Mouse (Mus musculus): ENCODE results near the gene Ciart. TPM values are rescaled to one million over a fixed set of nuclear protein-coding genes. Genes with fewer than 3 reads are reported as not detected.

Gene Ciart
- polyA plus RNA-seq, 1 experiment from 2014 or later, result 1.1 TPM

DNA sequence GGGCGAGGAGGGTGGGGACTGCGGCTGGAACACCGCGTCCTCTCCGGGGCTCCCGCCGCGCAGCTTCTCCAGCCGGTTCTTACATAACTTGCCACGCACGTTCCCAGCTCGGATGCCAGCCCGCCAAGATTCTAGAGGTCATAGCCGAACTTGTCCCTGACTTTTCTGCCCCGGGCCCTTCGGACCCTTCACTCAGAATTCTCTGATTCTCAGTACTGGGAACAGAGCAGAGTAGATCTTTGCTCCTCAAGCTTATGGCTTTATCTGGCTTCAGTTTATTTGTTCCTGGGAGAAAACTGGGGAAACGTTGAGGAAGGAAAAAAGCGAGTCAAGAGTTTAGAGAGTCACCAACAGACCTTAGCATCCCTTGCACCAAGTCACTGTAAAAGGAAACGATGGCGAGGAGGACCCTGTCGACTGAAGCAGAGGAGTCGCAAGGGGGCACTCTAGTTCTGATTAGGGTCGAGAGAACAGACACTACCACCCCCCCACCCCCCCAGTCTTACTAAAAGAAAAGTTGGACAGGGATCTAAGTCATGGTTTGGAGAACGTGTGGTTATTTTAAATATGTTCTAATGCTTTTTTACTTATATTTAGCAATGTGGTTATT is 870 bp upstream of the Ciart start:
- peak overlapping the region; percentile 5; the same call in 1 of the 2 replicates for H3K9ac ChIP-seq (ENCODE audit: low read depth, low read length)

DNA sequence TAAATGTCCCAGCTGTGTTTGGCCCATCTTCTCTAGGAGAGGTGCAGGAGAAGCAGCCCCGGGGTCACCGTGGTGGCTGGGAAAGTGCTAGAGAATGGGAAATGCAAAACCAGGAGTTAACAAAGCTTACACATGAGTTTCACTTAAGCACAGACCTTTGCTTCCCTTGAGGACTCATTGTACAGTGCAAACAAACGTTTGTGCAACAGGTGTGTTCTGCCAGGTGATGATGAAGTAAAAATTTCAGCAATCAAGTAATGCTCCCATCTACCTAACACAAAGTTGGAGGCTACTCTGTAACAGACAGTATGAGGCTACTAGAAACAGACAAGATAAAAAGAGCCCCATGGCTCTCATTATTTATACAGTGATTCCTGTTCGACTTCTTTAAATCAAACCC is 3.0 kb downstream of the Ciart start:
- H3K9ac ChIP-seq (ENCODE audit: low read depth, low read length), result no peak overlapping the region
- ATAC-seq (replicated peaks; ENCODE audit: low FRiP score, low read depth) (no peak), DNase-seq (ENCODE audit: low spot score) (no peak)
- peaks cover 6% of the 10 kb centered on the region; the same call in 1 of the 2 replicates for H3K4me1 ChIP-seq (replicated peaks; ENCODE audit: insufficient read depth, low read length)
- no peaks in the 10 kb centered on the region for H3K36me3 ChIP-seq (ENCODE audit: insufficient read depth, low read length)
- no peak overlapping the region for H3K4me3 ChIP-seq (replicated peaks; ENCODE audit: low read depth, low read length)
- H3K4me2 ChIP-seq (ENCODE audit: low read length), result no peak overlapping the region
- 91% methylated on average over 4 of the region's 4 CpGs for WGBS
- no peaks in the 10 kb centered on the region for H3K27me3 ChIP-seq (ENCODE audit: insufficient read depth, low read length)
- no peaks in the 10 kb centered on the region for H3K9me3 ChIP-seq (replicated peaks; ENCODE audit: low read length)
- no peak overlapping the region for H3K27ac ChIP-seq
- no peak for TF ChIP-seq CTCF (IDR thresholded peaks at IDR 0.05; ENCODE audit: low read depth)

More for the DNA sequence above, 870 bp upstream of the Ciart start:
- no peaks in the 10 kb centered on the region for H3K9me3 ChIP-seq (replicated peaks; ENCODE audit: low read length)
- H3K4me1 ChIP-seq (replicated peaks; ENCODE audit: insufficient read depth, low read length), result peaks cover 6% of the 10 kb centered on the region; the same call in 1 of the 2 replicates
- WGBS, result 3% methylated on average over 24 of the region's 24 CpGs
- peak overlapping the region; percentile 97 for H3K4me2 ChIP-seq (ENCODE audit: low read length)
- peak; percentile 71 for TF ChIP-seq CTCF (IDR thresholded peaks at IDR 0.05; ENCODE audit: low read depth)
- peak overlapping the region; percentile 26 for H3K4me3 ChIP-seq (replicated peaks; ENCODE audit: low read depth, low read length)
- DNase-seq (ENCODE audit: low spot score) (peak; percentile 93), ATAC-seq (replicated peaks; ENCODE audit: low FRiP score, low read depth) (no peak)
- 0 out of 2 replicates have a peak, but pooled peaks cover 3% of the 10 kb centered on the region for H3K36me3 ChIP-seq (ENCODE audit: insufficient read depth, low read length)
- H3K27me3 ChIP-seq (ENCODE audit: insufficient read depth, low read length), result no peaks in the 10 kb centered on the region
- H3K27ac ChIP-seq, result 0 out of 2 replicates have a peak overlapping the region, but pooled peaks have one; percentile 0

DNA sequence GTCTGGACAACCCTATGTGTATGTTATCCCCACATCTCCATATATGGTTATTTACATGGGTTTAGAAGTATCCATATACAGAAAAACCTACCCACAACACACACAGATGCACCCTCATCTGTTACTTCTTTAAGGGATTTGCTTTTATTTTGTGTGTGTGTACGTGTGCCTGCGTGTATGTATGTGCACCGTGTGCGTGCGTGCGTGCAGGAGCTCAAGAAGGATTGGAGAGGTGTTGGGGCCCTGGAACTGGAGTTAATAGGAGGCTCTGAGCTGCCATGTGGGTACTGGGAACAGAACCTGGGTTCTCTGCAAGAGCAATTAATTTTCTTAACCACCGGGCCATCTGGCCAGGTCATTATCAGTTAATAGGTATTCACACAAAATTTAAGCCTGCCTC is 10.0 kb downstream of the Ciart start:
- H3K36me3 ChIP-seq (ENCODE audit: insufficient read depth, low read length), result peaks cover 7% of the 10 kb centered on the region; the same call in 1 of the 2 replicates
- TF ChIP-seq CTCF (IDR thresholded peaks at IDR 0.05; ENCODE audit: low read depth), result no peak
- no peak overlapping the region for H3K27ac ChIP-seq
- 62% methylated on average over 7 of the region's 7 CpGs for WGBS
- peak overlapping the region; percentile 46 for H3K4me2 ChIP-seq (ENCODE audit: low read length)
- H3K9ac ChIP-seq (ENCODE audit: low read depth, low read length), result peak overlapping the region; percentile 80; the same call in 1 of the 2 replicates
- ATAC-seq (replicated peaks; ENCODE audit: low FRiP score, low read depth), result no peak
- H3K27me3 ChIP-seq (ENCODE audit: insufficient read depth, low read length), result no peaks in the 10 kb centered on the region
- no peaks in the 10 kb centered on the region; the same call in 1 of the 2 replicates for H3K4me1 ChIP-seq (replicated peaks; ENCODE audit: insufficient read depth, low read length)
- peak overlapping the region; percentile 61 for H3K4me3 ChIP-seq (replicated peaks; ENCODE audit: low read depth, low read length)
- no peaks in the 10 kb centered on the region for H3K9me3 ChIP-seq (replicated peaks; ENCODE audit: low read length)
- DNase-seq (ENCODE audit: low spot score), result no peak

DNA sequence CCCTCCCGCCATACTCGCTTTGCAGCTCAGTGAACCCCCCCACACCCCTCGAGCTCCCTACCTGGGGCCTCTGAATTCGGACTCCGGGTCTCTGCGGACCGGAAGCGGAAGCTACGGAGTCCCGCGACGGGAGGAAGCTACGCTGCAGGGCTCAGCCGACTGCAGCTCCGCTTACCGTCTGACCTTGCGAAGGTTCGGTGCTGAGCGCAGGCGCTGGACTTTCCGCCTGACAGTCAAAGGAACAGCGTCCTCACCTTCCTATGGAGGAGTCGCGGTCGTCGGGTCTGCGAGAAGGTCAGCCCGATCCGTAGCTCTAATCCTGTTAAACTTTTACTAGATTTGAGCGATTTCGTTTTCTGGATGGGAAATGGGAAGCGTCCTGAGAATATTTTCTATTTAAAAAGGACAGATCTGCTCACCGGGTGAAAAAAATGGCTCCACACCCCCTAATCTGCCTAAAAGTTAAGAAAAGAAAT is 10.6 kb downstream of the Ciart start, which contains the start of gene Mrps21:
Gene Mrps21 (minus strand): TSS at position 128 of the 476 bp plus-strand sequence.
- ATAC-seq (replicated peaks; ENCODE audit: low FRiP score, low read depth), result peak; percentile 95
- 0% methylated on average over 33 of the region's 33 CpGs for WGBS
- peak within 1 kb of the TSS; percentile 61 for H3K4me3 ChIP-seq (replicated peaks; ENCODE audit: low read depth, low read length)

DNA sequence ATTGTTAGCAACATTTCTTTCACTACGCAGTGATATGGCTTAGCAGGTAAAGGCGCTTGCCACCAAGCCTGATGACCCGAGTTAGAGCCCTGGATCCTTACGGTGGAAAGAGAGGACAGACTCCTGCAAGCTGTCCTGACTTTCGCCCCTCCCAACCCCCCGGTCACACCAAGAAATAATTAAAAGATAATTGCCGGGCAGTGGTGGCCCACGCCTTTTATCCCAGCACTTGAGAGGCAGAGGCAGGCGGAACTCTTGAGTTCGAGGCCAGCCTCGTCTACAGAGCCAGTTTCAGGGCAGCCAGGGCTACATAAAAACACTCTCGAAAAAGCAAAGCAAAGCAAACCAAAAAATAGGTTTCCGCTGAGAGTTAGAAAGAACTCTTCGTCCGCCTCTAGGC is 11.1 kb downstream of the Ciart start:
- Histone ChIP-seq H3K36me3 (ENCODE audit: insufficient read depth, low read length) (peaks cover 12% of the 10 kb centered on the region; the same call in 1 of the 2 replicates), H3K4me3 (replicated peaks; ENCODE audit: low read depth, low read length) (peak overlapping the region; percentile 61), H3K27me3 (ENCODE audit: insufficient read depth, low read length) (no peaks in the 10 kb centered on the region), H3K4me1 (replicated peaks; ENCODE audit: insufficient read depth, low read length) (no peaks in the 10 kb centered on the region; the same call in 1 of the 2 replicates), H3K27ac (peak overlapping the region; percentile 78), H3K9ac (ENCODE audit: low read depth, low read length) (peak overlapping the region; percentile 80), H3K9me3 (replicated peaks; ENCODE audit: low read length) (no peaks in the 10 kb centered on the region), H3K4me2 (ENCODE audit: low read length) (peak overlapping the region; percentile 46)
- DNase-seq (ENCODE audit: low spot score) (no peak), ATAC-seq (replicated peaks; ENCODE audit: low FRiP score, low read depth) (peak; percentile 1; the same call in 1 of the 2 replicates)
- no peak for TF ChIP-seq CTCF (IDR thresholded peaks at IDR 0.05; ENCODE audit: low read depth)
- WGBS, result 4% methylated on average over 15 of the region's 15 CpGs

More for the DNA sequence above, 10.6 kb downstream of the Ciart start, which contains the start of gene Mrps21:
- DNase-seq (ENCODE audit: low spot score), result peak; percentile 93
- Histone ChIP-seq H3K9me3 (replicated peaks; ENCODE audit: low read length) (no peaks in the 10 kb centered on the region), H3K27ac (peak within 1 kb of the TSS; percentile 78), H3K36me3 (ENCODE audit: insufficient read depth, low read length) (peaks cover 9% of the 10 kb centered on the region; the same call in 1 of the 2 replicates), H3K9ac (ENCODE audit: low read depth, low read length) (peak within 1 kb of the TSS; percentile 80), H3K4me2 (ENCODE audit: low read length) (peak within 1 kb of the TSS; percentile 46), H3K4me1 (replicated peaks; ENCODE audit: insufficient read depth, low read length) (no peaks in the 10 kb centered on the region; the same call in 1 of the 2 replicates), H3K27me3 (ENCODE audit: insufficient read depth, low read length) (no peaks in the 10 kb centered on the region)
- TF ChIP-seq CTCF (IDR thresholded peaks at IDR 0.05; ENCODE audit: low read depth), result no peak

DNA sequence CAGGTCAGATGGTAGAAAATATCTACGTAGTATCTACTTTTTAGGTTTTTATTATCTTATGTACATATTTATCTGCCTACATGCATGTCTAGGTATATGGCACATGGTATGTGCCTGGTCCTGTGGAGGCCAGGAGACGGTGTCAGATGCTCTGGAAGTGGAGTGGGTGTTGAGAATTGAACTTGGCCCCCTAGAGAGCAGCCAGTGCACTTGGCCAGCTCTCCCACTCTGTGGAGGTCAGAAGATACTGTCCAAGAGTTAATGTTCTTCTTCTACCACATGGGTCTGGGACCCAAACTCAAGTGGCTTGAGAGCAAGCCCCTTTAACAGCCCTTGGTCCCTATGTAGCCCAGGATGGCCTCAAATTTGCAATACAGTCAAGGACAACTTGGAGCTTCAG is 14.6 kb downstream of the Ciart start:
- H3K27me3 ChIP-seq (ENCODE audit: insufficient read depth, low read length), result no peaks in the 10 kb centered on the region
- no peak overlapping the region for H3K27ac ChIP-seq
- H3K9me3 ChIP-seq (replicated peaks; ENCODE audit: low read length), result no peaks in the 10 kb centered on the region
- ATAC-seq (replicated peaks; ENCODE audit: low FRiP score, low read depth) (no peak), DNase-seq (ENCODE audit: low spot score) (no peak)
- peaks cover 19% of the 10 kb centered on the region; the same call in 1 of the 2 replicates for H3K36me3 ChIP-seq (ENCODE audit: insufficient read depth, low read length)
- TF ChIP-seq CTCF (IDR thresholded peaks at IDR 0.05; ENCODE audit: low read depth), result no peak
- 98% methylated on average over 2 of the region's 2 CpGs for WGBS
- H3K4me1 ChIP-seq (replicated peaks; ENCODE audit: insufficient read depth, low read length), result no peaks in the 10 kb centered on the region; the same call in 1 of the 2 replicates
- no peak overlapping the region for H3K9ac ChIP-seq (ENCODE audit: low read depth, low read length)
- H3K4me2 ChIP-seq (ENCODE audit: low read length), result no peak overlapping the region
- no peak overlapping the region for H3K4me3 ChIP-seq (replicated peaks; ENCODE audit: low read depth, low read length)

Data from kidney, postnatal 0 days (tissue).